Mouse (Mus musculus) ES-E14 (cell line): ENCODE results near the gene Lamtor2. TPM values are rescaled to one million over a fixed set of nuclear protein-coding genes. Genes with fewer than 3 reads are reported as not detected.

Experiments
- DNase-seq: peaks from one replicate; pipeline ENCODE4 v3.0.0-alpha.2; 2013; ENCODE audit warnings: low read depth, low spot score
- H3K27ac ChIP-seq: 2 replicates; pipeline ENCODE4 v1.5.1; 2012; ENCODE audit warnings: low read depth, mild to moderate bottlenecking, low read length, moderate library complexity, mixed read lengths; ENCODE audit not compliant: poor library complexity, insufficient read depth, severe bottlenecking
- H3K36me3 ChIP-seq: 2 replicates; pipeline ENCODE4 v1.6.1; 2012; ENCODE audit warnings: mild to moderate bottlenecking, low read length, moderate library complexity, mixed read lengths; ENCODE audit not compliant: control insufficient read depth, poor library complexity, insufficient read depth, severe bottlenecking
- H3K4me1 ChIP-seq, 2 experiments: fragments of 150-350 bp in 1 of 2; sonication (generic) in 1 of 2; 2 replicates each; pipeline ENCODE4 v1.6.1; 2012; ENCODE audit warnings: low read length in 2 of 2, mild to moderate bottlenecking in 1 of 2, mixed read lengths in 1 of 2; ENCODE audit not compliant: control insufficient read depth in 2 of 2, insufficient read depth in 2 of 2, poor library complexity in 1 of 2
- H3K4me3 ChIP-seq, 2 experiments: fragments of 150-350 bp in 1 of 2; sonication (generic) in 1 of 2; 2 replicates each; pipeline ENCODE4 v1.5.1; 2012; ENCODE audit warnings: low read length in 2 of 2, low read depth in 1 of 2, mild to moderate bottlenecking in 1 of 2, mixed read lengths in 1 of 2; ENCODE audit not compliant: insufficient read depth in 1 of 2, poor library complexity in 1 of 2, severe bottlenecking in 1 of 2
- H3K9ac ChIP-seq: 2 replicates; pipeline ENCODE4 v1.6.1; 2012; ENCODE audit warnings: low read depth, mild to moderate bottlenecking, low read length, mixed read lengths; ENCODE audit not compliant: poor library complexity, insufficient read depth, severe bottlenecking
- H3K9me3 ChIP-seq: fragments of 150-350 bp; sonication (generic); 2 replicates; pipeline ENCODE4 v1.6.1; 2012; ENCODE audit warnings: low read depth, mild to moderate bottlenecking, low read length; ENCODE audit not compliant: control insufficient read depth, insufficient read depth
- CHD2 ChIP-seq: IDR thresholded peaks from 2 replicates; pipeline ENCODE4 v1.6.1; 2014; ENCODE audit warnings: mild to moderate bottlenecking, low read depth, low read length, inconsistent platforms
- HCFC1 ChIP-seq: IDR thresholded peaks from 2 replicates; pipeline ENCODE4 v1.6.1; 2012; ENCODE audit warnings: low read length, inconsistent platforms, borderline replicate concordance; ENCODE audit not compliant: insufficient read depth
- MAFK ChIP-seq: IDR thresholded peaks from 2 replicates; pipeline ENCODE4 v1.6.1; 2014; ENCODE audit warnings: mild to moderate bottlenecking, low read depth, low read length, inconsistent platforms; ENCODE audit not compliant: insufficient read depth
- ZC3H11A ChIP-seq: IDR thresholded peaks from 2 replicates; pipeline ENCODE4 v1.6.1; 2012; ENCODE audit warnings: low read depth, mild to moderate bottlenecking, inconsistent platforms, low read length, borderline replicate concordance
- ZNF384 ChIP-seq: IDR thresholded peaks from 2 replicates; pipeline ENCODE4 v1.6.1; 2012; ENCODE audit warnings: low read depth, low read length, inconsistent platforms
- in situ Hi-C, 2 experiments: fragments of 600-800 bp; cut with MboI; formaldehyde crosslinking; loops; one replicate each; pipeline ENCODE4 v1.15.1; 2025; ENCODE audit warnings: low sequenced_read_pairs in 2 of 2, inconsistent platforms in 1 of 2; ENCODE audit not compliant: unreplicated experiment in 2 of 2
- total RNA-seq: library from RNA; depleted of rRNA; stranded (reverse); fragments of 300-350 nt; gene quantifications from 2 replicates; pipeline ENCODE4 v1.2.3, GENCODE M21; 2012

Lamtor2 gene
- total RNA-seq, 1 experiment: 108 TPM

DNA sequence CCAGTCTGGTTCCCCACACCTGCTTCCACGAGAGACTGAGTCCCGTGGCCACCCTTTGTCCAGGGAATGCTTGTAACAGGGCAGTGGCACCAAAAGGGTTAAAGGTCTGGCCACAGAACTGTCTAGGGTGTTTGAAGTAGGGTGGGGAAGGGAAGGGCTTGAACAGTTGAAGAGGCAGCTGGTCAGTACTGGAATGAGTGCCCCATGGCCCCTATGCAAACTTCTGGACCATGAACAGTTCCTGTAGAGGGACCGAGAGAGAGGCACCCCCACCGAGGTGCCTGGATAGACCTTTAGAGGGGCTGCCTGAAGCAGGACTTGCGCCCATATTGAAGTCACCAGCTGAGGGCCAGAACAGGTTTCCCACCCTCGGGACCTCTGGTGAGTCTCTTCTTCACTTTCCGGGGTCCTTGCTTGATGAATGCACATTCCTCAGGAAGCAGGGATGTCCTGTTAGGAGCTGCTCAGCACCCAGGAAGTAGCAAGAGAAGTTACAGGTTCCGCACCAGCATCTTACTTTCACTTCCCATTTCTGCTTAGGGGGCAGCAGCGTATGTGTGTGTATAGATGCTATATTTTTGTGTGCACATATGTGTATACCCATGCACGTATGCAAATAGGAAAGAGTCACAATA is 40.2 kb upstream of the Lamtor2 start:
- H3K4me3 ChIP-seq: no peak overlapping the region
- in situ Hi-C loops: no loop called here
- H3K9me3 ChIP-seq: no peaks in the 10 kb centered on the region
- H3K36me3 ChIP-seq: peaks cover 7% of the 10 kb centered on the region
- H3K4me1 ChIP-seq: peaks cover 10 to 34% of the 10 kb centered on the region in 2 experiments; a peak in 3 of 4 replicates
- H3K27ac ChIP-seq: no peak overlapping the region
- no peak overlapping the region for H3K9ac ChIP-seq
- TF ChIP-seq MAFK (no peak), ZNF384 (no peak), HCFC1 (no peak), ZC3H11A (no peak), CHD2 (no peak)
- DNase-seq: no peak

- TF ChIP-seq ZC3H11A (0 out of 2 replicates have a peak, but pooled peaks have one; percentile 32), CHD2 (no peak), MAFK (no peak), HCFC1 (no peak), ZNF384 (no peak)
- Histone ChIP-seq H3K9ac (no peak overlapping the region), H3K9me3 (no peaks in the 10 kb centered on the region), H3K27ac (peak overlapping the region; percentile 5; the same call in 1 of the 2 replicates), H3K4me1 (peaks cover 10 to 40% of the 10 kb centered on the region in 2 experiments; a peak in 3 of 4 replicates), H3K36me3 (peaks cover 16% of the 10 kb centered on the region), H3K4me3 (no peak overlapping the region)
- DNase-seq: no peak
- in situ Hi-C loops: no loop called here
These were observed 39.3 kb upstream of the Lamtor2 start for GRCm38 (mm10) chr3:88591950-88592731.

GRCm38 (mm10) chr3:88591044-88591443 is 38.2 kb upstream of the Lamtor2 start:
- Histone ChIP-seq H3K4me3 (no peak overlapping the region), H3K27ac (no peak overlapping the region), H3K4me1 (peaks cover 15 to 39% of the 10 kb centered on the region in 2 experiments; a peak in 3 of 4 replicates), H3K9ac (no peak overlapping the region), H3K36me3 (peaks cover 23% of the 10 kb centered on the region), H3K9me3 (no peaks in the 10 kb centered on the region)
- no peak for TF ChIP-seq ZC3H11A
- TF ChIP-seq CHD2: no peak
- no peak for TF ChIP-seq ZNF384
- no peak for TF ChIP-seq MAFK
- DNase-seq: no peak
- in situ Hi-C loops: no loop called here

DNA sequence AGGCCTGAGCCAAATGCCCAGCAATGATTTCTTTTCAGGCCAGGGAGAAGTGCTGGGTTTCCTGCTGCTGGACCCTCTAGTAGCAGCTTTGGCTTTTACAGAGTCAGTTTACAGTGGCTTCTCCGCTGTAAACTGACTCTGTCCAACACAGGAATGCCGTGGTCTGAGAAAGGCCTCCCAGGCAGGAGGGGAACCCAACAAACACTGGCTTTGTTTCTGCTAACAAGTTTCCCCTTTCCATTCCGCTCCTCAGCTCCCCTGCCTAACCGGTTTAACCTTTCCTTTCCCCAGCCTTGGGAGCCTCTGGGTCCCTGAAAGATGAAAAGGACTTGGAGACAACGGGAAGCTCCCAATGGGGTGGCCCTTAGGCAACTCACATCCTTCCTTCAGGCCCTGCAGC is 37.4 kb upstream of the Lamtor2 start:
- peaks cover 22 to 39% of the 10 kb centered on the region in 2 experiments; a peak in 3 of 4 replicates for H3K4me1 ChIP-seq
- H3K9ac ChIP-seq: peak overlapping the region; percentile 14; the same call in 1 of the 2 replicates
- TF ChIP-seq HCFC1: no peak
- no peak for TF ChIP-seq MAFK
- no peak for TF ChIP-seq ZC3H11A
- no peak for TF ChIP-seq ZNF384
- TF ChIP-seq CHD2: no peak
- in situ Hi-C loops: no loop called here
- peak overlapping the region; percentile 75 for H3K27ac ChIP-seq
- H3K9me3 ChIP-seq: no peaks in the 10 kb centered on the region
- H3K36me3 ChIP-seq: peaks cover 28% of the 10 kb centered on the region
- no peak for DNase-seq
- H3K4me3 ChIP-seq: no peak overlapping the region
